In the genomic region with DNA sequence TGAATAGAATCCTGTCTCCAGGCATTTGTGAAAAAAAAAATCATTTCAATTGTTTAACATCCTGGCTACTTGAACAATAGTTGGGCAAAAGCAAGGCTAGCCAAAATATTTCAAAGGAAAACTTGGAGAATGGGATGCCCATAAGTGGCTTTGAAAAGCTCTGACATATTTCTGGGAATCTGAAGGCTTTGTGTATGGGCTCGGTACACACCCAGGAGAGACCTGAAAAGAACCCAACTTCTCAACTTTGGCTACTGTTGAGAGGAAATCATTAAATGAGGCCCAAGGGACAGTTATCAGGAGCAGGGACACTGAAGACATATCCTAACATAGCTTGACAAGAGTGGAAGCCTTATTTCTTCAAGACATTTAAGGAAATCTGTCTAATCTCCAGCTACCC, we compare ENCODE assay signal across 18 mouse cellular contexts.
"Had no signal": no experiment of that assay in that cellular context is flagged by ENCODE, and none has a peak within 500 bp of the region (broad histone marks: within the 10 kb centered on the region; RNA-seq: fewer than 3 reads in every experiment).

No protein-coding gene starts in this region.

- H3K4me1 ChIP-seq: midbrain, embryonic 10.5 days; midbrain, embryonic 12.5 days; neural tube, embryonic 13.5 days; neural tube, embryonic 15.5 days had no signal

- H3K27me3 ChIP-seq: midbrain, embryonic 12.5 days; neural tube, embryonic 13.5 days; neural tube, embryonic 15.5 days had no signal

- H3K4me2 ChIP-seq: lung, embryonic 14.5 days; midbrain, embryonic 12.5 days; neural tube, embryonic 13.5 days; neural tube, embryonic 15.5 days had no signal

- DNase-seq: lung, embryonic 14.5 days; lung, postnatal 10 days; lung, postnatal 4 days; midbrain, embryonic 14.5 days; retina, postnatal 1 day; right cerebral cortex, adult 18-20 months; right cerebral cortex, postnatal 25 days; right cerebral cortex, postnatal 4 days; spleen, adult 18-20 months; thymus, adult 18-20 months; thymus, postnatal 14 days; thymus, postnatal 36 days had no signal

- H3K9me3 ChIP-seq: midbrain, embryonic 10.5 days; midbrain, embryonic 12.5 days; neural tube, embryonic 15.5 days had no signal

- H3K27ac ChIP-seq: midbrain, embryonic 10.5 days; midbrain, embryonic 12.5 days; neural tube, embryonic 13.5 days; neural tube, embryonic 15.5 days had no signal

- H3K4me3 ChIP-seq: midbrain, embryonic 10.5 days; midbrain, embryonic 12.5 days; myocyte; neural tube, embryonic 13.5 days; neural tube, embryonic 15.5 days had no signal

- H3K9ac ChIP-seq: lung, embryonic 14.5 days; midbrain, embryonic 12.5 days; neural tube, embryonic 13.5 days; neural tube, embryonic 15.5 days had no signal

- H3K36me3 ChIP-seq: midbrain, embryonic 10.5 days; midbrain, embryonic 12.5 days; neural tube, embryonic 13.5 days; neural tube, embryonic 15.5 days had no signal

- ATAC-seq: midbrain, embryonic 16.5 days had no signal
